Mouse (Mus musculus) urinary bladder, adult 2 months (tissue): ENCODE results near the gene Stk24. TPM values are rescaled to one million over a fixed set of nuclear protein-coding genes. Genes with fewer than 3 reads are reported as not detected.

Source experiments
- DNase-seq: peaks from one replicate; pipeline ENCODE4 v3.0.0; 2022; ENCODE audit warnings: low spot score
- polyA plus RNA-seq: library from polyadenylated mRNA; depleted of rRNA; stranded (reverse); fragments of >200 nt; gene quantifications from 2 replicates; pipeline ENCODE4 v1.2.3, GENCODE M21; 2012

Stk24 gene
- polyA plus RNA-seq, 1 experiment = 60.4 TPM

- no peak for DNase-seq
These were observed 28.1 kb downstream of the Stk24 start for GRCm38 (mm10) chr14:121351737-121352136.

- DNase-seq = no peak
These were observed 29.8 kb downstream of the Stk24 start for GRCm38 (mm10) chr14:121350011-121350410.

GRCm38 (mm10) chr14:121349291-121349690 is 30.5 kb downstream of the Stk24 start:
- no peak for DNase-seq

GRCm38 (mm10) chr14:121348256-121348655 is 31.6 kb downstream of the Stk24 start:
- DNase-seq = no peak

GRCm38 (mm10) chr14:121347134-121347533 is 32.7 kb downstream of the Stk24 start:
- DNase-seq = no peak

GRCm38 (mm10) chr14:121346654-121347053 is 33.2 kb downstream of the Stk24 start:
- no peak for DNase-seq

- DNase-seq = no peak
These were observed 33.8 kb downstream of the Stk24 start for GRCm38 (mm10) chr14:121346053-121346452.

- DNase-seq = no peak
These were observed 34.9 kb downstream of the Stk24 start for GRCm38 (mm10) chr14:121344928-121345327.

- no peak for DNase-seq
These were observed 36.9 kb downstream of the Stk24 start for GRCm38 (mm10) chr14:121342885-121343284.

- DNase-seq = no peak
These were observed 39.8 kb downstream of the Stk24 start for GRCm38 (mm10) chr14:121339951-121340401.

GRCm38 (mm10) chr14:121338819-121339573 is 40.8 kb downstream of the Stk24 start:
- no peak for DNase-seq

GRCm38 (mm10) chr14:121330090-121330408 is 49.8 kb downstream of the Stk24 start:
- no peak for DNase-seq

- no peak for DNase-seq
These were observed 50.3 kb downstream of the Stk24 start for GRCm38 (mm10) chr14:121329401-121330089.

- DNase-seq = no peak
These were observed 50.9 kb downstream of the Stk24 start for GRCm38 (mm10) chr14:121328878-121329277.

GRCm38 (mm10) chr14:121326432-121326831 is 53.4 kb downstream of the Stk24 start:
- DNase-seq = no peak

GRCm38 (mm10) chr14:121324521-121325330 is 55.1 kb downstream of the Stk24 start:
- no peak for DNase-seq

GRCm38 (mm10) chr14:121322641-121323040 is 57.2 kb downstream of the Stk24 start:
- no peak for DNase-seq

GRCm38 (mm10) chr14:121322150-121322549 is 57.7 kb downstream of the Stk24 start:
- no peak for DNase-seq

- no peak for DNase-seq
These were observed 61.4 kb downstream of the Stk24 start for GRCm38 (mm10) chr14:121318382-121318781.

- DNase-seq = no peak
These were observed 62.5 kb downstream of the Stk24 start for GRCm38 (mm10) chr14:121317312-121317671.

GRCm38 (mm10) chr14:121316631-121317311 is 63.0 kb downstream of the Stk24 start:
- DNase-seq = no peak

GRCm38 (mm10) chr14:121316136-121316535 is 63.7 kb downstream of the Stk24 start:
- DNase-seq = no peak
